Mouse (Mus musculus) ES-E14 (cell line): ENCODE data around the gene Lsm12.

Source experiments
- HCFC1 ChIP-seq: IDR thresholded peaks from 2 replicates; pipeline ENCODE4 v1.6.1; 2012; ENCODE audit warnings: low read length, inconsistent platforms, borderline replicate concordance; ENCODE audit not compliant: insufficient read depth
- MAFK ChIP-seq: IDR thresholded peaks from 2 replicates; pipeline ENCODE4 v1.6.1; 2014; ENCODE audit warnings: mild to moderate bottlenecking, low read depth, low read length, inconsistent platforms; ENCODE audit not compliant: insufficient read depth

GRCm38 (mm10) chr11:102190848-102191247 lies 5.8 kb upstream of the Lsm12 start:
- TF ChIP-seq MAFK (no peak), HCFC1 (no peak)
